Mouse (Mus musculus) embryonic facial prominence, embryonic 12.5 days (tissue): Measurements from ENCODE around the gene Nrf1. TPM values are rescaled to one million over a fixed set of nuclear protein-coding genes. Genes with fewer than 3 reads are reported as not detected.

Source experiments
- ATAC-seq: fragments of 200-750 bp; cut with Nextera tagmentation; 2 replicates; pipeline ENCODE4 v1.8.0; 2017; ENCODE audit not compliant: insufficient number of reproducible peaks, insufficient read depth, low FRiP score, low TSS enrichment
- H3K27ac ChIP-seq: fragments of 300-500 bp; sonication (generic); 2 replicates; pipeline ENCODE4 v1.5.1; 2016; ENCODE audit warnings: mild to moderate bottlenecking
- H3K27me3 ChIP-seq: fragments of 300-500 bp; sonication (generic); 2 replicates; pipeline ENCODE4 v1.6.1; 2016; ENCODE audit warnings: mild to moderate bottlenecking, moderate library complexity
- H3K36me3 ChIP-seq: fragments of 300-500 bp; sonication (generic); 2 replicates; pipeline ENCODE4 v1.6.1; 2016; ENCODE audit warnings: mild to moderate bottlenecking
- H3K4me1 ChIP-seq: fragments of 300-500 bp; sonication (generic); 2 replicates; pipeline ENCODE4 v1.6.1; 2016
- H3K4me2 ChIP-seq: fragments of 300-500 bp; sonication (generic); replicated peaks from 2 replicates; pipeline ENCODE4 v1.6.1; 2016; ENCODE audit warnings: mild to moderate bottlenecking, moderate library complexity
- H3K4me3 ChIP-seq: fragments of 300-500 bp; sonication (generic); 2 replicates; pipeline ENCODE4 v1.5.1; 2016; ENCODE audit warnings: mild to moderate bottlenecking
- H3K9ac ChIP-seq: fragments of 300-500 bp; sonication (generic); 2 replicates; pipeline ENCODE4 v1.6.1; 2016; ENCODE audit warnings: mild to moderate bottlenecking, moderate library complexity
- H3K9me3 ChIP-seq: fragments of 300-500 bp; sonication (generic); 2 replicates; pipeline ENCODE4 v1.6.1; 2016; ENCODE audit warnings: mild to moderate bottlenecking, moderate library complexity
- WGBS: fragments of 180-500 bp; shearing (Covaris S2); methylation state at CpG from one replicate; pipeline ENCODE4 v1.1.7; 2016; 5-methylcytosine and 5-hydroxymethylcytosine counted together
- polyA plus RNA-seq: library from polyadenylated mRNA; unstranded; fragments of >200 nt; fragmentation: Nextera tagmentation; extraction: Ambion mirVana; gene quantifications from 2 replicates; pipeline ENCODE4 v1.2.1, GENCODE M21; 2016

The Nrf1 gene
- polyA plus RNA-seq, 1 experiment from 2014 or later, result 75.1 TPM

- no peaks in the 10 kb centered on the region for H3K27me3 ChIP-seq
- H3K9ac ChIP-seq, result no peak overlapping the region
- 81% methylated on average over 4 of the region's 4 CpGs for WGBS
- no peaks in the 10 kb centered on the region for H3K4me1 ChIP-seq
- no peak overlapping the region for H3K4me3 ChIP-seq
- H3K27ac ChIP-seq, result no peak overlapping the region
- no peak for ATAC-seq
- no peak overlapping the region for H3K4me2 ChIP-seq
- H3K36me3 ChIP-seq, result no peaks in the 10 kb centered on the region
- no peaks in the 10 kb centered on the region for H3K9me3 ChIP-seq
Measured at GRCm38 (mm10) chr6:30035112-30035511, 12.7 kb upstream of the Nrf1 start.

GRCm38 (mm10) chr6:30041498-30041897 is 6.3 kb upstream of the Nrf1 start:
- 41% methylated on average over 1 of the region's 1 CpGs for WGBS
- H3K27me3 ChIP-seq, result no peaks in the 10 kb centered on the region
- H3K27ac ChIP-seq, result no peak overlapping the region
- no peak overlapping the region for H3K9ac ChIP-seq
- ATAC-seq, result no peak
- H3K4me1 ChIP-seq, result no peaks in the 10 kb centered on the region
- H3K4me3 ChIP-seq, result no peak overlapping the region
- H3K4me2 ChIP-seq, result no peak overlapping the region
- no peaks in the 10 kb centered on the region for H3K9me3 ChIP-seq
- H3K36me3 ChIP-seq, result no peaks in the 10 kb centered on the region

- 89% methylated on average over 3 of the region's 3 CpGs for WGBS
- H3K27ac ChIP-seq, result no peak overlapping the region
- H3K4me1 ChIP-seq, result no peaks in the 10 kb centered on the region
- no peak overlapping the region for H3K4me3 ChIP-seq
- no peak for ATAC-seq
- H3K9me3 ChIP-seq, result no peaks in the 10 kb centered on the region
- no peak overlapping the region for H3K9ac ChIP-seq
- H3K36me3 ChIP-seq, result no peaks in the 10 kb centered on the region
- no peak overlapping the region for H3K4me2 ChIP-seq
- no peaks in the 10 kb centered on the region for H3K27me3 ChIP-seq
Measured at GRCm38 (mm10) chr6:30042483-30042882, 5.3 kb upstream of the Nrf1 start.

GRCm38 (mm10) chr6:30048163-30048500 is 344 bp downstream of the Nrf1 start:
- H3K4me3 ChIP-seq, result peak overlapping the region; percentile 97
- peak overlapping the region; percentile 100 for H3K27ac ChIP-seq
- WGBS, result 2% methylated on average over 42 of the region's 45 CpGs
- peak; percentile 82 for ATAC-seq
- H3K9me3 ChIP-seq, result no peaks in the 10 kb centered on the region
- H3K36me3 ChIP-seq, result no peaks in the 10 kb centered on the region
- peaks cover 10% of the 10 kb centered on the region; the same call in 1 of the 2 replicates for H3K4me1 ChIP-seq
- peak overlapping the region; percentile 100 for H3K9ac ChIP-seq
- no peaks in the 10 kb centered on the region for H3K27me3 ChIP-seq
- peak overlapping the region; percentile 64 for H3K4me2 ChIP-seq

GRCm38 (mm10) chr6:30048501-30049353 is 939 bp downstream of the Nrf1 start:
- peak overlapping the region; percentile 97 for H3K4me3 ChIP-seq
- peak overlapping the region; percentile 64 for H3K4me2 ChIP-seq
- H3K4me1 ChIP-seq, result peaks cover 10% of the 10 kb centered on the region; the same call in 1 of the 2 replicates
- no peaks in the 10 kb centered on the region for H3K9me3 ChIP-seq
- H3K36me3 ChIP-seq, result no peaks in the 10 kb centered on the region
- H3K27ac ChIP-seq, result peak overlapping the region; percentile 100
- no peaks in the 10 kb centered on the region for H3K27me3 ChIP-seq
- WGBS, result under 1% methylated on average over 52 of the region's 54 CpGs
- ATAC-seq, result peak; percentile 4; the same call in 1 of the 2 replicates
- H3K9ac ChIP-seq, result peak overlapping the region; percentile 100

GRCm38 (mm10) chr6:30053116-30053515 is 5.3 kb downstream of the Nrf1 start:
- Histone ChIP-seq H3K27me3 (no peaks in the 10 kb centered on the region), H3K4me1 (peaks cover 10% of the 10 kb centered on the region; the same call in 1 of the 2 replicates), H3K4me3 (no peak overlapping the region), H3K9me3 (no peaks in the 10 kb centered on the region), H3K36me3 (no peaks in the 10 kb centered on the region), H3K9ac (no peak overlapping the region), H3K4me2 (no peak overlapping the region), H3K27ac (no peak overlapping the region)
- no peak for ATAC-seq
- WGBS, result 97% methylated on average over 1 of the region's 1 CpGs

GRCm38 (mm10) chr6:30062544-30062943 is 14.8 kb downstream of the Nrf1 start:
- WGBS, result 91% methylated on average over 2 of the region's 2 CpGs
- no peak for ATAC-seq
- no peaks in the 10 kb centered on the region for H3K27me3 ChIP-seq

GRCm38 (mm10) chr6:30065369-30065768 is 17.6 kb downstream of the Nrf1 start:
- no peaks in the 10 kb centered on the region; the same call in 1 of the 2 replicates for H3K4me1 ChIP-seq
- H3K4me3 ChIP-seq, result no peak overlapping the region
- no peak for ATAC-seq
- H3K27ac ChIP-seq, result no peak overlapping the region
- 82% methylated on average over 2 of the region's 2 CpGs for WGBS
- no peaks in the 10 kb centered on the region for H3K9me3 ChIP-seq
- no peaks in the 10 kb centered on the region for H3K27me3 ChIP-seq
- H3K9ac ChIP-seq, result no peak overlapping the region
- H3K36me3 ChIP-seq, result no peaks in the 10 kb centered on the region
- no peak overlapping the region for H3K4me2 ChIP-seq

More at GRCm38 (mm10) chr6:30062544-30062943, 14.8 kb downstream of the Nrf1 start:
- no peak overlapping the region for H3K9ac ChIP-seq
- H3K36me3 ChIP-seq, result no peaks in the 10 kb centered on the region
- H3K9me3 ChIP-seq, result no peaks in the 10 kb centered on the region
- H3K4me1 ChIP-seq, result no peaks in the 10 kb centered on the region; the same call in 1 of the 2 replicates
- no peak overlapping the region for H3K27ac ChIP-seq
- no peak overlapping the region for H3K4me3 ChIP-seq
- no peak overlapping the region for H3K4me2 ChIP-seq

- no peak overlapping the region for H3K9ac ChIP-seq
- no peaks in the 10 kb centered on the region; the same call in 1 of the 2 replicates for H3K4me1 ChIP-seq
- no peaks in the 10 kb centered on the region for H3K36me3 ChIP-seq
- ATAC-seq, result no peak
- H3K4me2 ChIP-seq, result no peak overlapping the region
- no peak overlapping the region for H3K27ac ChIP-seq
- no peak overlapping the region for H3K4me3 ChIP-seq
- WGBS, result 93% methylated on average over 2 of the region's 2 CpGs
- H3K9me3 ChIP-seq, result no peaks in the 10 kb centered on the region
- no peaks in the 10 kb centered on the region for H3K27me3 ChIP-seq
Measured at GRCm38 (mm10) chr6:30066746-30067145, 19.0 kb downstream of the Nrf1 start.

GRCm38 (mm10) chr6:30072476-30072875 is 24.7 kb downstream of the Nrf1 start:
- no peaks in the 10 kb centered on the region for H3K27me3 ChIP-seq
- no peak for ATAC-seq
- no peak overlapping the region for H3K9ac ChIP-seq
- no peaks in the 10 kb centered on the region for H3K9me3 ChIP-seq
- 0 out of 2 replicates have a peak, but pooled peaks cover 2% of the 10 kb centered on the region for H3K4me1 ChIP-seq
- no peak overlapping the region for H3K4me2 ChIP-seq
- H3K4me3 ChIP-seq, result no peak overlapping the region
- no peaks in the 10 kb centered on the region for H3K36me3 ChIP-seq
- H3K27ac ChIP-seq, result no peak overlapping the region
- 85% methylated on average over 3 of the region's 3 CpGs for WGBS

- Histone ChIP-seq H3K9me3 (no peaks in the 10 kb centered on the region), H3K4me1 (peaks cover 10% of the 10 kb centered on the region), H3K4me3 (no peak overlapping the region), H3K9ac (no peak overlapping the region), H3K36me3 (no peaks in the 10 kb centered on the region), H3K4me2 (no peak overlapping the region), H3K27me3 (no peaks in the 10 kb centered on the region), H3K27ac (0 out of 2 replicates have a peak overlapping the region, but pooled peaks have one; percentile 17)
- 39% methylated on average over 4 of the region's 4 CpGs for WGBS
- peak; percentile 47; the same call in 1 of the 2 replicates for ATAC-seq
Measured at GRCm38 (mm10) chr6:30078938-30079529, 31.2 kb downstream of the Nrf1 start.

GRCm38 (mm10) chr6:30081339-30081738 is 33.6 kb downstream of the Nrf1 start:
- ATAC-seq, result no peak
- Histone ChIP-seq H3K4me1 (peaks cover 10% of the 10 kb centered on the region), H3K27ac (no peak overlapping the region), H3K9me3 (no peaks in the 10 kb centered on the region), H3K4me2 (no peak overlapping the region), H3K27me3 (no peaks in the 10 kb centered on the region), H3K36me3 (no peaks in the 10 kb centered on the region), H3K4me3 (no peak overlapping the region), H3K9ac (no peak overlapping the region)
- 81% methylated on average over 3 of the region's 3 CpGs for WGBS
